Mouse (Mus musculus) thymus, postnatal 0 days (tissue): Measurements from ENCODE around the gene Gm20388. TPM values are rescaled to one million over a fixed set of nuclear protein-coding genes. Genes with fewer than 3 reads are reported as not detected.
"Not testable (repeated sequence)": the region's sequence is repeated elsewhere in the genome, so short reads cannot be mapped to it uniquely, and the experiment has no call there.

Source experiments
- DNase-seq: peaks from one replicate; pipeline ENCODE4 v3.0.0-alpha.2; 2015; ENCODE audit warnings: low spot score
- polyA plus RNA-seq: library from polyadenylated mRNA; unstranded; fragments of >200 nt; fragmentation: Nextera tagmentation; extraction: Ambion mirVana; gene quantifications from 2 replicates; pipeline ENCODE4 v1.2.1, GENCODE M21; 2015

Gene Gm20388
- polyA plus RNA-seq, 1 experiment from 2014 or later = not detected

GRCm38 (mm10) chr8:123410049-123410587 is 3499.5 kb downstream of the Gm20388 start:
- DNase-seq = no peak

- DNase-seq = no peak
Measured at GRCm38 (mm10) chr8:123410788-123411187, 3500.1 kb downstream of the Gm20388 start.

- DNase-seq = peak; percentile 65
Measured at GRCm38 (mm10) chr8:123411246-123411645, 3500.6 kb downstream of the Gm20388 start, which contains the start of gene Tubb3. TSS of gene Tubb3 (plus strand) at chr8:123411424.

- DNase-seq = peak; percentile 58
Measured at GRCm38 (mm10) chr8:123411781-123412327, 3501.2 kb downstream of the Gm20388 start.

GRCm38 (mm10) chr8:123412560-123413170 is 3502.0 kb downstream of the Gm20388 start:
- peak; percentile 73 for DNase-seq

GRCm38 (mm10) chr8:123414255-123414654 is 3503.6 kb downstream of the Gm20388 start:
- peak; percentile 41 for DNase-seq

GRCm38 (mm10) chr8:123414997-123415696 is 3504.5 kb downstream of the Gm20388 start:
- not testable (repeated sequence) for DNase-seq

GRCm38 (mm10) chr8:123415967-123416943 is 3505.6 kb downstream of the Gm20388 start:
- DNase-seq = peak; percentile 72

GRCm38 (mm10) chr8:123416944-123417555 is 3506.4 kb downstream of the Gm20388 start:
- no peak for DNase-seq

GRCm38 (mm10) chr8:123419711-123420110 is 3509.1 kb downstream of the Gm20388 start:
- no peak for DNase-seq

- no peak for DNase-seq
Measured at GRCm38 (mm10) chr8:123420525-123421281, 3510.1 kb downstream of the Gm20388 start.

GRCm38 (mm10) chr8:123421325-123421724 is 3510.7 kb downstream of the Gm20388 start:
- no peak for DNase-seq

GRCm38 (mm10) chr8:123422056-123422780 is 3511.6 kb downstream of the Gm20388 start:
- DNase-seq = peak; percentile 72

- DNase-seq = no peak
Measured at GRCm38 (mm10) chr8:123422781-123423159, 3512.1 kb downstream of the Gm20388 start.

GRCm38 (mm10) chr8:123423441-123423840 is 3512.8 kb downstream of the Gm20388 start, which contains the start of gene Def8:
TSS of gene Def8 (plus strand) at chr8:123423527.
- no peak for DNase-seq

GRCm38 (mm10) chr8:123426511-123427509 is 3516.2 kb downstream of the Gm20388 start:
- no peak for DNase-seq

GRCm38 (mm10) chr8:123427639-123428275 is 3517.1 kb downstream of the Gm20388 start:
- no peak for DNase-seq
